Mouse (Mus musculus): ENCODE measurements around the gene Prrt1.

Prrt1 gene

DNA sequence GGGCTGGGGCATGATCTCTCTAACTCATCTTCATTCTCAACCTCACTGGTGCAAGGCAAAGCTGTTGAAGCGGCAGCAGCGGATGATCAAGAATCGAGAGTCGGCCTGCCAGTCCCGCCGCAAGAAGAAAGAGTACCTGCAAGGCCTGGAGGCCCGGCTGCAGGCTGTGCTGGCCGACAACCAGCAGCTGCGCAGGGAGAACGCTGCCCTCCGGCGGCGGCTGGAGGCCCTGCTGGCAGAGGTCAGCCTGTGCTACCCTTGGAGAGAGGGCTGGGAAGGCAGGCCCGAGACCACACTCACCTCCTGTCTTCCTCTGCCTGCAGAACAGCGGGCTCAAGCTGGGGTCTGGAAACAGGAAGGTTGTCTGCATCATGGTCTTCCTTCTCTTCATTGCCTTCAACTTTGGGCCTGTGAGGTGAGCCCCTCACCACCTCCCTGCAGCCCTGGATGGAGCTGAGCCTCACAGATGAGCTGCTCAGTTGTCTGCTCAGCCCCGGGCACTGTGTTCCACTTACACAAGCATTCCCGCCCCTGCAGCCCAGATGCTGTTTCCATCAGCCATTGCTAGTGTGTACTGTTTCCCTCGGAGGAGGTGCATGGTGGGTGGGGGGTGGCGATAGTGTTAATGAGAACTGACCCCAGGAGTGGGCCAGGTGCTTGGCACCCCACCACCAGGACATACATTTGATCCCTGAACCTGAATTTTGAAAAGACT lies 22.3 kb downstream of the Prrt1 start:
- DNase-seq, result no peak

DNA sequence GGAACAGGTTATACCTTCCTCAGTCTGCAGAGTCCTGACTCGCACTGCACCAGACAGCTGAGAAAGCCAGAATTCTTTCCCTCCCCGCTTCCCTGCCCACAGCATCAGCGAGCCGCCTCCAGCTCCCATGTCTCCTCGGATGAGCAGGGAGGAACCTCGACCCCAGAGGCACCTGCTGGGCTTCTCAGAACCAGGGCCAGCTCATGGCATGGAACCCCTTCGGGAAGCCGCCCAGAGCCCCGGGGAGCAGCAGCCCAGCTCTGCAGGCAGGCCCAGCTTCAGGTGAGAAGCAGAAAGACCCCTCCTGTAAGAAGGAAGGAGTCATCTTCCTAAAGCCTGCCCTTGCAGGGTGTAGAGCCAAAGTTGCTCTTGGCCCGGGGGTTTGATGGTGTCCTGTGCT lies 23.2 kb downstream of the Prrt1 start:
- DNase-seq, result no peak

DNA sequence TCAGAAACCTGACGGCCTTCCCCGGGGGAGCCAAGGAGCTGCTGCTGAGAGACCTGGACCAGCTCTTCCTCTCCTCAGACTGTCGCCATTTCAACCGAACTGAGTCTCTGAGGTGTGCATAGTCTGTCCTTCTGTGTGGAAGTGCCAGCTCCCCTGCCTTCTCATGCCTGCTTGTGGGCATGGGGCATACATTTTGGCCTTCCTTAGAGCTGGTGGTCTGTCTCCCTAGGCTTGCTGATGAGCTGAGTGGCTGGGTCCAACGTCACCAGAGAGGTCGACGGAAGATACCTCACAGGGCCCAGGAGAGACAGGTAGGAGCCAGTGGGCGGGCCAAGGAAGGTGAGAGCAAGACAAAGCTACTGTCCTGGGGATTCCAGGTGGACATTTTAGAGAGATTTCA lies 23.7 kb downstream of the Prrt1 start:
- no peak for DNase-seq

GRCm38 (mm10) chr17:34653746-34654285 lies 24.5 kb downstream of the Prrt1 start:
- peak; percentile 82 for DNase-seq

DNA sequence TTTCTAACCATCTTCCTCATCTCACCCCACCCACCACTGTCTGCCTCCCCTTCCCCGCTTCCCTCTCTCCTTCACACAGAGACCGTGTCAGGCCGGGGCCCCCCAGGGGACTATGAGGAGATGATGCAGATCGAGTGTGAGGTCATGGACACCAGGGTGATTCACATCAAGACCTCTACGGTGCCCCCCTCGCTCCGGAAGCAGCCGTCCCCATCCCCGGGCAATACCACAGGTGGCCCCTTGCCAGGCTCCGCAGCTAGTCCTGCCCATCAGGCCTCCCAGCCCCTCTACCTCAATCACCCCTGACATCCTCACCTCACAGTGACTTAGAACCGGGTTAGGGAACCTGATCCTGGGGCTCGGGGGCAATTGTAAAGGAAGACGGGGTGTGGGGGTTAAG lies 25.1 kb downstream of the Prrt1 start:
- DNase-seq, result no peak

GRCm38 (mm10) chr17:34655160-34655559 lies 25.8 kb downstream of the Prrt1 start:
- no peak for DNase-seq

- DNase-seq, result peak; percentile 50
These were observed 26.3 kb downstream of the Prrt1 start for GRCm38 (mm10) chr17:34655581-34655991.

GRCm38 (mm10) chr17:34656666-34657065 lies 27.3 kb downstream of the Prrt1 start:
- no peak for DNase-seq

DNA sequence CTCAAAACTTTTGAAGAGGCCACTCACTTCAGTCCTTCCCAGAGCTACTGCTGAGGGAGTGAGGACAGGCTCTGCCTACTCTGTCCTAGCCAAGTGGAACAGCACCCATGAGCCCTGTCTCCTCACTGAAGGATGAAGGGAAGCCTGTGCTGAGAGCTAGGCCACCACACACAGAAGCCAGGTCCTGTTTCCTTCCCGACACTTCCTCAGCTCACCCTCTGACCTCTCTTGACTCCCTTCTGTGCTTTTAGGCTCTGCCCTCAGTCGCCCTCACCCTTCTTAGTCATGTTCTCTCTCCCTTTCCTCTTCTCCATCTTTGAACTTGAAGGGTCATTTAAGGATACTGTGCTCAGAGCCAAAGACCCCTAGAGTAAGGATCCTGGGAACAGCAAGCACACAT lies 27.9 kb downstream of the Prrt1 start:
- DNase-seq, result no peak

GRCm38 (mm10) chr17:34658145-34658544 lies 28.8 kb downstream of the Prrt1 start:
- no peak for DNase-seq

DNA sequence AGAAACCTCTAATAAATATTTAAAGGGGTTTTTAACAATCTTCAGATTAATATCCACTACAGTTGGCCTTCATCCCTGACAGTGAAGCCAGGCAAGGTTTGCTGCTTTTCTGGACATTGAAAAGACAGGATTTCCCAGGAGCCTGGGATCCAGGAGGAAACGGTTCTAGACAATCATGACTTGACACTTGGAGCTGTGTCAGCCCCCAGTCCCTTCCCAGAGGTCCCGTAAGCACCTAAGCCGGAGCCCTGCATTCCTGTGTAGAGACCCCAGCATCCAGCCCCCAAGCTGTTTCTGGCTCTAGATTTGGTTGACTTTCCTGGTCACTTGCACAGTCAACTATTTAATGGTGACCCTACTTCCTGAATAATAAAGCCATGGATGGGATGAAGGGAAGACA lies 29.3 kb downstream of the Prrt1 start:
- no peak for DNase-seq

- no peak for DNase-seq
These were observed 30.0 kb downstream of the Prrt1 start for GRCm38 (mm10) chr17:34659181-34659896.

DNA sequence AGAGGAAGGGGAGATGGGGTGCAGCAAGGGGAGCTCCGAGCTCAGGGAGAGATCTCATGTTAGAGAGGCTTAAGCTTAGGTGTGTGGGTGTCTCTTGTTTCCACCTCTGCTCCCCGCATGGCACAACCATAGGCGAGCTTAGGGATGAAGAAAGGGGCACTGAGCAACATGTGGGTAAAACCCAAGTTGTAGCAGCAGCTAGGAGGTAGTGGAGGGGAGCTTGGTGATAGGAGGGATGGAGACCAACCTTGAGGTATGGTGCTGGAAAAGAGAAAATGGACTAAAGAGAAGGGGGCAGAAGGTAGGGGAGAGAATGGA lies 30.5 kb downstream of the Prrt1 start:
- no peak for DNase-seq

- DNase-seq, result no peak
These were observed 31.0 kb downstream of the Prrt1 start for GRCm38 (mm10) chr17:34660259-34660820.

DNA sequence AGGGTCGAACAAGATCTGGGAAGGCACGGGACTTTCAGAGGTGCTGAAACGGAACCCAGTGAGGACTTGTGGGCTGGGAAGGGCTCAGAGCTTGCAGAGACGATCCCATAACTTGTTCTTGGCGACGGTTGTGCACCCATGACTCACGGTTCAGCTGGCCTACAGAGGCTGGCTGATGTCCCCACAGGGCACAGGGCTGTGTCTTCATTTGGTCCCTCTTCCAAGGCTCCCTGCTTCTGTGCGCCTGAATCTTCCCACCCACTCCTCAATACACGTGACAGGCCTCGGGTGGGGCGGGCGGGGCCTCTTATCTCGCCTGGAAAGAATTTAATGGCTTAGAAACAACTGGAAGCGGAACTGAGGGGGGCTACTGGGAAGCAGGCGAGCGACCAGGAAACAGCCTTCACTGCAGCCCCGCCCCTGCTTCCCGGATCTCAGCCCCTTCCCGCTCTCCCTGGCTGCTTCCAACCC lies 31.8 kb downstream of the Prrt1 start:
- no peak for DNase-seq

GRCm38 (mm10) chr17:34662468-34662867 lies 33.1 kb downstream of the Prrt1 start:
- DNase-seq, result no peak

GRCm38 (mm10) chr17:34662978-34663377 lies 33.6 kb downstream of the Prrt1 start:
- DNase-seq, result no peak

DNA sequence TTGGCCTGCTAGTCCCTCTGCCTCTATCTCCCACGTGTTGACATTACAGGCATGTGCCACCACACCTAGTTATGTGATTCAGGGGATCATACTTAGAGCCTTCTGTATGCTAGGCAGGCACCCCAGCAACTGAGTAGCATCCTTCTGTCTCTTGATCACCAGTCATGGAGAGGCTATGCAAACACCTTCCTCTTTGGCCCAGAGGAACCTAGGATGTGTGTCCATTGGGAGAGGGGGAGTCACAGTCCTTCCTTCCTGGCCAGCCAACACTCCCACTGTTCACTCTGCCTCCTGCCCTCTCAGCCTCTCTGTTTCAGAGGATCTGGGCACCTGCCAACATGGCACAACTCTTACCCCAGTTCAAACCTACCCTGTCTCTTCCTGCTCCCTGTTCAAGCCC lies 34.2 kb downstream of the Prrt1 start:
- DNase-seq, result no peak

- DNase-seq, result no peak
These were observed 35.1 kb downstream of the Prrt1 start for GRCm38 (mm10) chr17:34664472-34664871.

- DNase-seq, result no peak
These were observed 40.9 kb downstream of the Prrt1 start, which contains the start of gene Tnxb for GRCm38 (mm10) chr17:34670235-34670634. Gene Tnxb (plus strand): TSS chr17:34670535.

DNA sequence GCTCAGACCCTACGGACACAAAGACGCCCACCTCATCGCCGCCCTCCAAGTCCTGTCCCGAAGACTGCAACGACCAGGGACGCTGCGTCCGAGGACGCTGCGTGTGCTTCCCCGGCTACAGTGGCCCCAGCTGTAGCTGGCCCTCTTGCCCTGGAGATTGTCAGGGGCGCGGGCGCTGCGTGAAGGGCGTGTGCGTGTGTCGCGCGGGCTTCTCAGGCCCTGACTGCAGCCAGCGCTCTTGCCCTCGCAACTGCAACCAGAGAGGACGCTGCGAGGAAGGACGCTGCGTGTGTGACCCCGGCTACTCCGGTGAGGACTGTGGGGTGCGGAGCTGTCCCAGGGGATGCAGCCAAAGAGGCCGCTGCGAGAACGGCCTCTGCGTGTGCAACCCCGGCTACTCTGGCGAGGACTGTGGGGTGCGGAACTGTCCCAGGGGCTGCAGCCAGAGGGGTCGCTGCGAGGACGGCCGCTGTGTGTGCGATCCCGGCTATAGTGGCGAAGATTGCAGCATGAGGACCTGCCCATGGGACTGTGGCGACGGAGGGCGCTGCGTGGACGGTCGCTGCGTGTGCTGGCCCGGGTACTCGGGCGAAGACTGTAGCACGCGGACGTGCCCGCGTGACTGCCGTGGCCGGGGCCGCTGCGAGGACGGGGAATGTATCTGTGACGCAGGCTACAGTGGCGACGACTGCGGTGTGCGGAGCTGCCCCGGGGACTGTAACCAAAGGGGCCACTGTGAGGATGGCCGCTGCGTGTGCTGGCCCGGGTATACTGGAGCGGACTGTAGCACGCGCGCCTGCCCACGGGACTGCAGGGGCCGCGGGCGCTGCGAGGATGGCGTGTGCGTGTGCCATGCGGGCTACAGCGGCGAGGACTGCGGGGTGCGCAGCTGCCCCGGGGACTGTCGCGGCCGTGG lies 42.1 kb downstream of the Prrt1 start:
- DNase-seq, result no peak

GRCm38 (mm10) chr17:34672246-34672792 lies 43.0 kb downstream of the Prrt1 start:
- no peak for DNase-seq

GRCm38 (mm10) chr17:34673139-34673538 lies 43.8 kb downstream of the Prrt1 start:
- DNase-seq, result no peak
